12 mouse cellular contexts compared by ENCODE assay signal in the genomic region with DNA sequence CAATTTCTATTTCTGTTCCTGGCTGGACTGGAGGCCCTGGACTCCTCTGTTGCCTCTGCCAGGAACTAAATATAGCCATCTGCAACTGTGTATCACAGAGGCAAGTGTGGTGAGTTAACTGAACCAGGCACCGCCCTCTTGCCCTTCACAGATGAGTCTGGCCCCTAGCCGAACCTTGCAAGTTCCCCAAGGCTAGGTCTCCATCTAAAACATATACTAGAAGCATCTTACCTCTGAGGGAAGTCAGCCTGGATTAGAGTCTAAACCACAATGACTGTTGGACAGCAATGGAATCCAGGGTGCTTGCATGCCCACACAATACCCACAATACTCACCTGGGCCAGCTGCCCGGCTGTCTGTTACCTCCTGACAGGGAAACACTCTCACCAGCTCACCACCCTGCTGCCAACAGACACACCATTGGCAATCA. TPM values are rescaled to one million over a fixed set of nuclear protein-coding genes. Genes with fewer than 3 reads are reported as not detected.
DNase-seq lines count a peak whose midpoint lies in the region; ATAC-seq and TF ChIP-seq lines count a peak whose summit lies in the region.
"Had no signal": no experiment of that assay in that cellular context is flagged by ENCODE, and none has a peak within 500 bp of the region (broad histone marks: within the 10 kb centered on the region; RNA-seq: fewer than 3 reads in every experiment).

No protein-coding gene starts in this region.

- peak overlapping the region; percentile 92 for H3K27ac ChIP-seq in gastrocnemius, adult 2 months
- peak overlapping the region; percentile 87 for H3K27ac ChIP-seq in heart, embryonic 10.5 days
- peak overlapping the region; percentile 19; the same call in 1 of the 2 replicates for H3K27ac ChIP-seq in stomach, embryonic 15.5 days
- H3K27ac ChIP-seq: hindbrain, postnatal 0 days had no signal

- peaks cover 73% of the 10 kb centered on the region for H3K4me1 ChIP-seq in heart, embryonic 10.5 days
- H3K4me1 ChIP-seq in stomach, embryonic 15.5 days: peaks cover 20% of the 10 kb centered on the region

- no peak for ATAC-seq in stomach, embryonic 15.5 days (ENCODE audit: insufficient read depth, low FRiP score, low read depth)
- ATAC-seq: hindbrain, postnatal 0 days; lung, postnatal 0 days had no signal

- WGBS in heart, embryonic 10.5 days: 38% methylated on average over 3 of the region's 3 CpGs
- WGBS in stomach, embryonic 15.5 days: 60% methylated on average over 3 of the region's 3 CpGs

- H3K9me3 ChIP-seq in heart, embryonic 10.5 days: no peaks in the 10 kb centered on the region
- no peaks in the 10 kb centered on the region for H3K9me3 ChIP-seq in stomach, embryonic 15.5 days

- intact Hi-C loops in gastrocnemius, adult 2 months (cut with DNase I): no loop called here

- H3K4me2 ChIP-seq in stomach, embryonic 15.5 days: no peak overlapping the region

- 0 out of 2 replicates have a peak, but pooled peaks cover 6% of the 10 kb centered on the region for H3K27me3 ChIP-seq in heart, embryonic 10.5 days (ENCODE audit: insufficient read depth, poor library complexity, severe bottlenecking)
- no peaks in the 10 kb centered on the region for H3K27me3 ChIP-seq in stomach, embryonic 15.5 days (replicated peaks)

- peak overlapping the region; percentile 43 for H3K4me3 ChIP-seq in gastrocnemius, adult 2 months
- H3K4me3 ChIP-seq in heart, embryonic 10.5 days: no peak overlapping the region
- H3K4me3 ChIP-seq in stomach, embryonic 15.5 days (replicated peaks): no peak overlapping the region
- H3K4me3 ChIP-seq: erythroblast, embryonic 14.5 days had no signal

- TF ChIP-seq CTCF in gastrocnemius, adult 2 months (IDR thresholded peaks at IDR 0.05): no peak

- no peaks in the 10 kb centered on the region for H3K36me3 ChIP-seq in heart, embryonic 10.5 days
- H3K36me3 ChIP-seq in stomach, embryonic 15.5 days: no peaks in the 10 kb centered on the region

- DNase-seq in gastrocnemius, adult 2 months: peak; percentile 83
- no peak for DNase-seq in gastrocnemius, postnatal 10 days
- DNase-seq in ovary, adult 18-20 months (ENCODE audit: low spot score): peak; percentile 66
- DNase-seq in ovary, postnatal 14 days (ENCODE audit: low spot score): no peak
- DNase-seq in heart, embryonic 10.5 days (ENCODE audit: low spot score): no peak
- no peak for DNase-seq in cerebellum, adult 9-11 months
- DNase-seq in frontal cortex, adult 2 months (ENCODE audit: extremely low spot score in 1 of 2, low spot score in 1 of 2): no peak
- DNase-seq: cerebellum, adult 2 months had no signal

- H3K9ac ChIP-seq in stomach, embryonic 15.5 days: no peak overlapping the region

RNA-seq across cellular contexts. Expression of gene Sorcs2, which starts 30.7 kb away (rescaled TPM):
- 1 to 10 TPM in 1 of 2 experiments, under 1 TPM in 1; 0.94 to 2.3 TPM for total RNA-seq in gastrocnemius, adult 2 months (2021)
- 10 to 100 TPM; 15.6 to 16.0 TPM for total RNA-seq in gastrocnemius, postnatal 10 days (2021)
- polyA plus RNA-seq in heart, embryonic 10.5 days (2016; fragmentation: Nextera tagmentation; extraction: Ambion mirVana): 6.9 and 12.2 TPM in 2 replicates
- polyA plus RNA-seq in stomach, embryonic 15.5 days (2015; fragmentation: Nextera tagmentation; extraction: Ambion mirVana): 13.7 TPM in 2 replicates
- 24.1 and 30.7 TPM in 2 replicates for polyA plus RNA-seq in frontal cortex, adult 2 months (2012; rRNA removed)
- polyA plus RNA-seq: erythroblast, embryonic 14.5 days had no signal

Comparison
In these comparisons a context has a peak if more than half of its experiments do, and no peak if none do; other contexts are left out.
1. DNase-seq: peak in gastrocnemius, adult 2 months (single experiment) and ovary, adult 18-20 months (single experiment); none in gastrocnemius, postnatal 10 days (single experiment), ovary, postnatal 14 days (single experiment), heart, embryonic 10.5 days (single experiment), cerebellum, adult 9-11 months (single experiment) and frontal cortex, adult 2 months (0 of 2).
2. H3K27ac ChIP-seq: peak in every context shown above with its lines; median percentile 92 in gastrocnemius, adult 2 months; 87 in heart, embryonic 10.5 days; 19 in stomach, embryonic 15.5 days.